Mouse (Mus musculus): Measurements from ENCODE around the gene Gm20388. TPM values are rescaled to one million over a fixed set of nuclear protein-coding genes. Genes with fewer than 3 reads are reported as not detected.

The Gm20388 gene
- total RNA-seq, 2 experiments from 2014 or later: 2.4 to 2.6 TPM

DNA sequence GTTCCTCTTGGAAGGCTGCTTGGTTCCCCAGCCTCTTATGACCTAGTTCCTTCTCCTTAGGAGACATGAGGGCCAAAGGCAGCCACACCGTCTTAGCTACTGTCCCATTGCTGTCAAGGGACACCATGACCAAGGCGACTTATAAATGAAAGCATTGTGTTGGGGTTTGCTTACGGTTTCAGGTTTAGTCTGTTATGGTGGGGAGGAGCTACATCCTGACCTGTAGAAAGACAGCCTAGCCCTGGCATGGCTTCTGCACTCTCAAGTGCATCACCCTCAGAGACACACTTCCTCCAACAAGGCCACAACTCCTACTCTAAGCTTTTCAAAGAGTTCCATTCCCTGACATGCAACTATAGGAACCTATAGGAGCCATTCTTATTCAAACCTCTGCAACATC is 2794.0 kb downstream of the Gm20388 start:
- no peak overlapping the region for H3K4me3 ChIP-seq
- no peak overlapping the region for H3K27ac ChIP-seq
- TF ChIP-seq CTCF (IDR thresholded peaks at IDR 0.05): no peak
- intact Hi-C loops (cut with DNase I): no loop called here
- DNase-seq (ENCODE audit: extremely low spot score in 1 of 2, low spot score in 2 of 2): no peak

- H3K4me3 ChIP-seq: no peak overlapping the region
- intact Hi-C loops (cut with DNase I): no loop called here
- TF ChIP-seq CTCF (IDR thresholded peaks at IDR 0.05): no peak
- no peak for DNase-seq (ENCODE audit: extremely low spot score in 1 of 2, low spot score in 2 of 2)
- H3K27ac ChIP-seq: no peak overlapping the region
Measured at GRCm38 (mm10) chr8:122705901-122706561, 2795.4 kb downstream of the Gm20388 start.

- intact Hi-C loops (cut with DNase I): no loop called here
- Histone ChIP-seq H3K4me3 (no peak overlapping the region), H3K27ac (no peak overlapping the region)
- no peak for DNase-seq (ENCODE audit: extremely low spot score in 1 of 2, low spot score in 2 of 2)
- no peak for TF ChIP-seq CTCF (IDR thresholded peaks at IDR 0.05)
Measured at GRCm38 (mm10) chr8:122707184-122707583, 2796.5 kb downstream of the Gm20388 start.

- intact Hi-C loops (cut with DNase I): no loop called here
- peak; percentile 1 for TF ChIP-seq CTCF (IDR thresholded peaks at IDR 0.05)
- Histone ChIP-seq H3K4me3 (no peak overlapping the region), H3K27ac (no peak overlapping the region)
- DNase-seq (ENCODE audit: extremely low spot score in 1 of 2, low spot score in 2 of 2): no peak
Measured at GRCm38 (mm10) chr8:122709340-122710111, 2798.9 kb downstream of the Gm20388 start.

DNA sequence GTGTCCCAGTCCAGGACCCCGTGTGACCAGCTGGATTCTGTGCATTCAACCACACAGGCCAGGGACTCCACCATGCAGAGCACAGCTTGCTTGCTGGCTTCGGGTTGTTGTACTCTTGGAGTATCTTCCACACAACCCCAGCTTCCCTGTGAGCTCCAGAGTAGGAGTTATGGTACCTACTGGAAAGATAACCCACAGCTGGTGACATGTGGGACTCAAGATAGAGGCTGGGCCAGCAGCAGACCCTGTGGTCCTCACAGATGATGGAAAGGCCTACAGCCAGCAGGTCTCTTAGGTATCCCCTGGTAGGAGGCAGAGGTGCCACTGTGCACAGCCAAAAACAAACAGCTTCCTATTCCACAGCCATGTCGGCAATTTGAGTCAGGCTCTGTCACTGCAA is 2800.8 kb downstream of the Gm20388 start:
- DNase-seq (ENCODE audit: extremely low spot score in 1 of 2, low spot score in 2 of 2): no peak
- TF ChIP-seq CTCF (IDR thresholded peaks at IDR 0.05): no peak
- H3K4me3 ChIP-seq: no peak overlapping the region
- intact Hi-C loops (cut with DNase I): no loop called here
- H3K27ac ChIP-seq: 0 out of 2 replicates have a peak overlapping the region, but pooled peaks have one; percentile 1

- Histone ChIP-seq H3K4me3 (no peak overlapping the region), H3K27ac (no peak overlapping the region)
- intact Hi-C loops (cut with DNase I): no loop called here
- no peak for DNase-seq (ENCODE audit: extremely low spot score in 1 of 2, low spot score in 2 of 2)
- no peak for TF ChIP-seq CTCF (IDR thresholded peaks at IDR 0.05)
Measured at GRCm38 (mm10) chr8:122711891-122712365, 2801.3 kb downstream of the Gm20388 start.

- intact Hi-C loops (cut with DNase I): no loop called here
- Histone ChIP-seq H3K4me3 (no peak overlapping the region), H3K27ac (no peak overlapping the region)
- no peak for TF ChIP-seq CTCF (IDR thresholded peaks at IDR 0.05)
- no peak for DNase-seq (ENCODE audit: extremely low spot score in 1 of 2, low spot score in 2 of 2)
Measured at GRCm38 (mm10) chr8:122712411-122713156, 2801.9 kb downstream of the Gm20388 start.

DNA sequence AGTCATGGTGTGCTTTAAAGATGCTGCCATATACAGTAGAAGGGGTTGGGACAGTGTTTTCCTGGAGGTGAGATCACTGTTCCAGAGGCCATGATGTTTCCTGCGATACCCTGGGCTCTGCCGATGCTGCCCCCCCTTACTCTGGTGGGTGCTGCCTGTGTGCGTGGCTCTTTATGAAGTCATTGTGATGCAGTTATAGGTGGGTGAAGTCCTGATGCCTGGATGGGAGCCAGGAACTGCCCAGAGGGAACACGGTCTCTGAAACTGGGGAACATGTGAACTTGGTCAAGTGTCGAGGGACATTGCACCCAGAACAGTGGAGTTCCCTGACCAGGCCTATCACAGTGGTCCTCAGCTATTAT is 2802.5 kb downstream of the Gm20388 start:
- intact Hi-C loops (cut with DNase I): no loop called here

DNA sequence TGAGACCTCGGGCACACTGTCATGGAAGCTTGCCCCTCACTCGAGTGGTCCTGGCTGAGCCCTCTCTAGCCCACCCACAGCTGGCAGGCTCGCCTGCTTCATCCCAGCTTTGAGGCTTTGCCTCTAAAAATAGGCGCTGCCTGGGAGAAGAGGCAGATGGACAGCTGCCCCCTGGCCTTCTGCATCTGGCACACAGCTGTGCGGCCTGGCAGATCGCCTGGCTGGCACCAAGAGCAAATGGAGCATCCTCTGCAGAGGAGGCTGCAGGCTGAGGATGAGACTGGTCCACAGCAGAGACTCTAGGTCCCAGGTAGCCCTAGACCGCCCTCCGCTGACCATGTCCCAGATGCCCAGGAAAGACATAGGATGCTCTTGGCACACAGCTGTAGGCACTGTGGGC is 2805.9 kb downstream of the Gm20388 start:
- TF ChIP-seq CTCF (IDR thresholded peaks at IDR 0.05): no peak

More for the DNA sequence above, 2802.5 kb downstream of the Gm20388 start:
- Histone ChIP-seq H3K27ac (no peak overlapping the region), H3K4me3 (no peak overlapping the region)
- DNase-seq (ENCODE audit: extremely low spot score in 1 of 2, low spot score in 2 of 2): no peak
- no peak for TF ChIP-seq CTCF (IDR thresholded peaks at IDR 0.05)

GRCm38 (mm10) chr8:122717869-122718509 is 2807.3 kb downstream of the Gm20388 start:
- intact Hi-C loops (cut with DNase I): no loop called here

More for the DNA sequence above, 2805.9 kb downstream of the Gm20388 start:
- H3K27ac ChIP-seq: no peak overlapping the region
- no peak overlapping the region for H3K4me3 ChIP-seq
- DNase-seq (ENCODE audit: extremely low spot score in 1 of 2, low spot score in 2 of 2): no peak
- intact Hi-C loops (cut with DNase I): no loop called here

GRCm38 (mm10) chr8:122718711-122719499 is 2808.3 kb downstream of the Gm20388 start:
- TF ChIP-seq CTCF (IDR thresholded peaks at IDR 0.05): no peak
- H3K4me3 ChIP-seq: no peak overlapping the region
- intact Hi-C loops (cut with DNase I): no loop called here
- no peak overlapping the region for H3K27ac ChIP-seq
- no peak for DNase-seq (ENCODE audit: extremely low spot score in 1 of 2, low spot score in 2 of 2)

More at GRCm38 (mm10) chr8:122717869-122718509, 2807.3 kb downstream of the Gm20388 start:
- no peak overlapping the region for H3K27ac ChIP-seq
- no peak for DNase-seq (ENCODE audit: extremely low spot score in 1 of 2, low spot score in 2 of 2)
- TF ChIP-seq CTCF (IDR thresholded peaks at IDR 0.05): no peak
- no peak overlapping the region for H3K4me3 ChIP-seq
